Mouse (Mus musculus) liver, postnatal 0 days (tissue): ENCODE data around the gene Chsy1. TPM values are rescaled to one million over a fixed set of nuclear protein-coding genes. Genes with fewer than 3 reads are reported as not detected.
"Not testable (repeated sequence)": the region's sequence is repeated elsewhere in the genome, so short reads cannot be mapped to it uniquely, and the experiment has no call there.

Experiments
- ATAC-seq: fragments of 200-750 bp; cut with Nextera tagmentation; 2 replicates; pipeline ENCODE4 v1.8.0; 2017; ENCODE audit warnings: mild to moderate bottlenecking, moderate library complexity
- DNase-seq: peaks from one replicate; pipeline ENCODE4 v3.0.0-alpha.2; 2016
- H3K27ac ChIP-seq: fragments of 300-500 bp; sonication (generic); 2 replicates; pipeline ENCODE4 v1.5.1; 2014; ENCODE audit warnings: antibody characterized with exemption, moderate library complexity, mild to moderate bottlenecking, low read depth
- H3K27me3 ChIP-seq: fragments of 300-500 bp; sonication (generic); 2 replicates; pipeline ENCODE4 v1.6.1; 2014; ENCODE audit warnings: low read length, control low read depth, mixed read lengths; ENCODE audit not compliant: insufficient read depth
- H3K36me3 ChIP-seq: fragments of 300-500 bp; sonication (generic); replicated peaks from 2 replicates; pipeline ENCODE4 v1.6.1; 2014; ENCODE audit warnings: mild to moderate bottlenecking, control low read depth, low read length, moderate library complexity, mixed read lengths; ENCODE audit not compliant: insufficient read depth
- H3K4me1 ChIP-seq: fragments of 300-500 bp; sonication (generic); 2 replicates; pipeline ENCODE4 v1.6.1; 2014; ENCODE audit warnings: antibody characterized with exemption, mild to moderate bottlenecking, control low read depth; ENCODE audit not compliant: insufficient read depth
- H3K4me2 ChIP-seq: fragments of 300-500 bp; sonication (generic); 2 replicates; pipeline ENCODE4 v1.6.1; 2014; ENCODE audit warnings: low read depth, mild to moderate bottlenecking, low read length, moderate library complexity, mixed read lengths
- H3K4me3 ChIP-seq: fragments of 300-500 bp; sonication (generic); 2 replicates; pipeline ENCODE4 v1.5.1; 2014; ENCODE audit warnings: low read depth, low read length
- H3K9ac ChIP-seq: fragments of 300-500 bp; sonication (generic); replicated peaks from 2 replicates; pipeline ENCODE4 v1.6.1; 2014; ENCODE audit warnings: mild to moderate bottlenecking, moderate library complexity
- H3K9me3 ChIP-seq: fragments of 300-500 bp; sonication (generic); 2 replicates; pipeline ENCODE4 v1.6.1; 2016; ENCODE audit warnings: mild to moderate bottlenecking, control low read depth, low read length, mixed read lengths
- CTCF ChIP-seq: sonication (generic); IDR thresholded peaks from 2 replicates; pipeline ENCODE4 v1.5.1; 2016; ENCODE audit warnings: antibody characterized with exemption, low read depth
- EP300 ChIP-seq: IDR thresholded peaks from 2 replicates; pipeline ENCODE4 v1.6.1; 2016; ENCODE audit warnings: antibody characterized with exemption, low read depth, mild to moderate bottlenecking
- WGBS: fragments of 180-500 bp; shearing (Covaris S2); extraction: QIAGEN DNeasy Blood & Tissue Kit; methylation state at CpG from one replicate; pipeline ENCODE4 v1.1.7; 2014; ENCODE audit not compliant: insufficient replicate concordance; 5-methylcytosine and 5-hydroxymethylcytosine counted together
- polyA plus RNA-seq: library from polyadenylated mRNA; unstranded; fragments of >200 nt; fragmentation: Nextera tagmentation; extraction: Ambion mirVana; gene quantifications from 2 replicates; pipeline ENCODE4 v1.2.1, GENCODE M21; 2015

Gene Chsy1
- polyA plus RNA-seq, 1 experiment from 2014 or later, result 5.0 TPM

DNA sequence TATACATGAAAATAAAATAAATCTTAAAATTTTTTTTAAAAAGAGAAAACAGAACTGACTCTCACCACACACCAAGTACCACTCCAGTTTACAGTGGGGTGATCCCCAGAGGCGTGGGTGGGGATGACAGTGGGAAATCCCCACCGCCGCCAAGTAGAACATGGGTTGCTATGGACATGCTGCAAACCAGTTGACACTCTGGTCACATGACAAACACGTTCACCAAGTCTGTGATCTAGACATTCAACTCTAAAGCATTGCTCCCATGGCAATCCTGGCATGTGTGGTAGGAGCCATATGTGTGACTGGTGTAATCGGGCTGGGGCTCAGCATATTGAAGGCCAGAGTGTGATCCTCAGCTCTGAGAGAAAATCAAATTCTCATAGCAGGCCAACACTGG lies 76.1 kb downstream of the Chsy1 start:
- H3K27ac ChIP-seq, result no peak overlapping the region
- H3K36me3 ChIP-seq, result no peaks in the 10 kb centered on the region
- TF ChIP-seq CTCF (no peak), EP300 (no peak)
- peaks cover 15% of the 10 kb centered on the region for H3K4me1 ChIP-seq
- ATAC-seq (no peak), DNase-seq (no peak)
- H3K27me3 ChIP-seq, result no peaks in the 10 kb centered on the region
- 87% methylated on average over 5 of the region's 5 CpGs for WGBS
- no peaks in the 10 kb centered on the region for H3K9me3 ChIP-seq
- no peak overlapping the region for H3K4me3 ChIP-seq
- no peak overlapping the region for H3K9ac ChIP-seq
- no peak overlapping the region for H3K4me2 ChIP-seq

DNA sequence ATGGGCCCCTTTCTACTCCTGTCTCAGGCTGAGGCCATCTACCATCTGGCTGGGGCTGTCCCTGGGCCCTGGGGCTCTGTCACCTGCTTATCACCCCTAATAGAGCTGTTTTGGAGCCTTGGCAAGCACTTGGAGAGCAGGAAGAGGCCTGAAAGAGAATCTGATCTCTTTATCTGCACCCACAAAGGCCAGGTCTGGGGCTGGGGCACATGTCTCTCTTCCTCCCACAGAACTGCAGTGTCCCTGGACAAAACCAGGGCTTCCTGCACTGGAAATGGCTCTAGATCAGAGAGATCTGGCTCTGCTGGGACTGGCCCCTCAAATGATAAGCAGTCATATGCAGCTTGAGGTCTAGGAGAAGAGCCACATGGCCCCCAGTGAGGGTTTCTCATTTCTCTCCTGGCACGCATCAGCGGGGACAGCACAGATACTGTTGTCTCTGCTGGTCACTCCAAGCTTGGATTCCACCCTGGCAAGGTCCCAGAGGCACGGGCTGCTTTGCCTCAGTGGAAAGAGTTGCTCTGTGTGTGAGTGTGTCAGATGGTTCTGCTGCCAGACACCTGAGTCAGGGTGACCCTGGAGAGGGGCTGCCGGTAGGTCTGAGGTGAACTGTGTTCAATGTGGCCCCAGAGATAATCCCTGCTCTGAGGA lies 78.4 kb downstream of the Chsy1 start:
- Histone ChIP-seq H3K9ac (no peak overlapping the region; the same call in 1 of the 2 replicates), H3K27ac (peak overlapping the region; percentile 16; the same call in 1 of the 2 replicates), H3K27me3 (no peaks in the 10 kb centered on the region), H3K9me3 (no peaks in the 10 kb centered on the region), H3K36me3 (no peaks in the 10 kb centered on the region), H3K4me1 (peaks cover 15% of the 10 kb centered on the region), H3K4me3 (no peak overlapping the region), H3K4me2 (no peak overlapping the region)
- no peak for DNase-seq
- TF ChIP-seq CTCF, result no peak
- WGBS, result 62% methylated on average over 4 of the region's 4 CpGs
- peak; percentile 83 for ATAC-seq

DNA sequence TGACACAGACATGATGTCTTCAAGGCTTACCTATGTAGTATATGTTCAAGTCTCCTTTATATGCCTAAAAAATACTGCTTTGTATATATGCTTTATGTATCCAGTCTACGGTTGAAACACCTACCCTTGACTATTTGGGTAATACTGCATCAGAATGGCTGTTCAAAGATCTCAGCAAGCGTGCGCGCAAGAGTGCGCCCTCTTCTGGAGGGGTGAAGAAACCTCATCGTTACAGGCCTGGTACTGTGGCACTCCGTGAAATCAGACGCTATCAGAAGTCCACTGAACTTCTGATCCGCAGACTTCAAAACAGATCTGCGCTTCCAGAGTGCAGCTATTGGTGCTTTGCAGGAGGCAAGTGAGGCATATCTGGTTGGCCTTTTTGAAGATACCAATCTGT lies 81.1 kb downstream of the Chsy1 start:
- peak; percentile 64 for TF ChIP-seq CTCF
- not testable (repeated sequence) for H3K36me3 ChIP-seq, DNase-seq, H3K27ac ChIP-seq, H3K9ac ChIP-seq, ATAC-seq, H3K4me3 ChIP-seq, H3K27me3 ChIP-seq, H3K4me2 ChIP-seq, H3K9me3 ChIP-seq
- 84% methylated on average over 10 of the region's 10 CpGs for WGBS
- H3K4me1 ChIP-seq, result peaks cover 31% of the 10 kb centered on the region

DNA sequence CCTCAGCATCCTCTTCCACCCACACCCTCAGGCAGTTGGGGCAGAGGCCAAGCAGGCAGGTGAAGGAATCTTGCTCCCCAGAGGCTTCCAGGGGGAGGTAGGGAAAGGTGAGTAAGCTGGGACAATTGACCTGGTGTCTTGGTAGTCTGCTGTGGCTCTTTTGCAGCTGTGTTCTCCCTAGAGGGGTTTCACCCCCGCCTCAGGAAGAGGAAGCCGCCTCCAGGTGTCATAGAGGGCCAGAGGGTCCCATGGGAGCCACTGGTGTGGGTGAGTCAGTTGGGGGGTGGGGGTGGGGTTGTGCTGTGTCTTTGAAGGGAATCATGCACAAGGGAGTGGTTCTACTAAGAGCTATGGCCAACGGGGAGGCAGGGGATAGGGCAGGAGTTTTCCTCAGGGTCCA lies 85.2 kb downstream of the Chsy1 start:
- H3K4me2 ChIP-seq, result no peak overlapping the region
- H3K9ac ChIP-seq, result no peak overlapping the region
- DNase-seq, result peak; percentile 59
- no peaks in the 10 kb centered on the region for H3K27me3 ChIP-seq
- H3K36me3 ChIP-seq, result no peaks in the 10 kb centered on the region
- 64% methylated on average over 3 of the region's 3 CpGs for WGBS
- ATAC-seq, result no peak
- H3K27ac ChIP-seq, result peak overlapping the region; percentile 98; the same call in 1 of the 2 replicates
- no peak for TF ChIP-seq EP300
- TF ChIP-seq CTCF, result no peak
- H3K9me3 ChIP-seq, result no peaks in the 10 kb centered on the region
- peaks cover 57% of the 10 kb centered on the region for H3K4me1 ChIP-seq
- no peak overlapping the region for H3K4me3 ChIP-seq

DNA sequence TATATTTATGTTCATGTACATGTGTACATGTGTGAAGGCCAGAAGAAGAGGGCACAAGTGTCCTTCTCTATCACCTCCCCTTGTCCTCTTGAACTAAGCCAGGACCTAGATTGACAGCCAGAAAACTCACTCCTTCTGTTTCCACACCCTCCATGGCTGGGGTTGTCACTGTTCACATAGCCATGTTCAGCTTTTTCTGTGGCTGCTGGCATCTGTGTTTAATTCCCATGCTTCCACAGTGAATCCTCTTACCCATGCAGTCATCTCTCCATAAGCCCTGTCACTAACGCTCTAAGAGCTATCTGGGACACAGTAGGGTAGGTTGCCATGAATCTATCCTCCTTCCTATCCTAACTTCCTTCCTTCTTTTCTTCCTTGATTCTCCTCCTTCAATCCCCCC lies 86.6 kb downstream of the Chsy1 start:
- WGBS, result 24% methylated on average over 1 of the region's 1 CpGs
- H3K27ac ChIP-seq, result peak overlapping the region; percentile 98
- ATAC-seq, result no peak
- H3K27me3 ChIP-seq, result no peaks in the 10 kb centered on the region
- H3K4me2 ChIP-seq, result peak overlapping the region; percentile 62
- no peaks in the 10 kb centered on the region for H3K36me3 ChIP-seq
- no peak overlapping the region for H3K4me3 ChIP-seq
- H3K9ac ChIP-seq, result peak overlapping the region; percentile 9; the same call in 1 of the 2 replicates
- TF ChIP-seq CTCF, result no peak
- no peak for TF ChIP-seq EP300
- H3K9me3 ChIP-seq, result no peaks in the 10 kb centered on the region
- DNase-seq, result no peak
- peaks cover 70% of the 10 kb centered on the region for H3K4me1 ChIP-seq

DNA sequence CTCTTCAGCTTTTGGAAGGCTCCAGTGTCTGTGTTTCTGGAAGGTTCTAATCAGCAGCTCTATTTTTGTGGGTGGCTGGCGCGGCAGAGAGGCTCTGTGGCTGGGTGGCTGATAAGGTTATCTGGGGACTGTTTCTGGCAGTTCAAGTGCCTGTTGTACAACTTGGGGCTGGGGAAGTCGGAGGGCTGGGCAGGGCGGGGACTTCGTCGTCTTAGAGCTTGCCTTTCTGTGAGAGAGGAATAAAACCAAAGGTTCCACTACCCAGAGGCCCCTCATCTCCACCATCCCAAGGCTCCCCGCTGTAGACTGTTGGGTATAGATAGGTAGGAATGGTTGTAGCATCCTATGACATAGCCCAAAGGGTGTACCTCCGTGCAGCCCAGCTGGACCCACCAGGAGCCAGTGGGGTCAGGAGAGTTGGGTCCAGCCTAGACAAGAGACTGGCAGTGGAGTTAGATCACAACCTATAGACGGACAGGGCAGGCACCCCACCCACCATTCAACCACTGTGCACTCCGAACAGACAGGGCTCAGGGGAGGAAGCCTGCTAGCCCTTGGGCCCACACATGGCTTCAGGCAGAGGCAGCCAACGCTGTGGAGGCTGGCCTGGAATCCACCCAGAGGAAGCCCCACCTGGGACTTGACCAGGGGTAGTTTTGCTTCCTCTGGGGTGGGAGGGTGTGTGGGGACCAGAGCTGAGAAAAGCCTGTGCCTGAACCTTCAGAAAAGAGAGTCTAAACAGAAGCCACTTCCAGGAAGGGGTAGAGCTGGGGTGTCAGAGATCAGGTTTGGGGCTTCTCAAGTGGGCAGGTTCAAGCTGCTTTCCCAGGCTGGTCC lies 87.5 kb downstream of the Chsy1 start:
- H3K4me2 ChIP-seq, result peak overlapping the region; percentile 62
- H3K4me3 ChIP-seq, result 0 out of 2 replicates have a peak overlapping the region, but pooled peaks have one; percentile 3
- ATAC-seq, result peak; percentile 92
- H3K9ac ChIP-seq, result peak overlapping the region; percentile 61
- H3K4me1 ChIP-seq, result peaks cover 77% of the 10 kb centered on the region
- no peaks in the 10 kb centered on the region for H3K27me3 ChIP-seq
- peak; percentile 77 for DNase-seq
- peak overlapping the region; percentile 98 for H3K27ac ChIP-seq
- no peaks in the 10 kb centered on the region for H3K9me3 ChIP-seq
- TF ChIP-seq CTCF, result no peak
- peak; percentile 97 for TF ChIP-seq EP300
- 33% methylated on average over 11 of the region's 11 CpGs for WGBS
- H3K36me3 ChIP-seq, result no peaks in the 10 kb centered on the region
